9 mouse cellular contexts compared by ENCODE assay signal in the genomic region with DNA sequence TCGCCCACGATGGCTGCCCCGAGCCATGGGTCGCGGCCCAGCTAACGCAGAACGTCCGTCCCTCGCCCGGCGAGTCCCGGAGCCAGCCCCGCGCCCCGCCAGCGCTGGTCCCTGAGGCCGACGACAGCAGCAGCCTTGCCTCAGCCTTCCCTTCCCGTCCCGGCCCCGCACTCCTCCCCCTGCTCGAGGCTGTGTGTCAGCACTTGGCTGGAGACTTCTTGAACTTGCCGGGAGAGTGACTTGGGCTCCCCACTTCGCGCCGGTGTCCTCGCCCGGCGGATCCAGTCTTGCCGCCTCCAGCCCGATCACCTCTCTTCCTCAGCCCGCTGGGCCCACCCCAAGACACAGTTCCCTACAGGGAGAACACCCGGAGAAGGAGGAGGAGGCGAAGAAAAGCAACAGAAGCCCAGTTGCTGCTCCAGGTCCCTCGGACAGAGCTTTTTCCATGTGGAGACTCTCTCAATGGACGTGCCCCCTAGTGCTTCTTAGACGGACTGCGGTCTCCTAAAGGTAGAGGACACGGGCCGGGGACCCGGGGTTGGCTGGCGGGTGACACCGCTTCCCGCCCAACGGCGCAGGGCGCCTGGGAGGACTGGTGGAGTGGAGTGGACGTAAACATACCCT. TPM values are rescaled to one million over a fixed set of nuclear protein-coding genes. Genes with fewer than 3 reads are reported as not detected.
A peak's percentile ranks its signal among the peaks of the same experiment; 100 is the strongest.
DNase-seq lines count a peak whose midpoint lies in the region; ATAC-seq and TF ChIP-seq lines count a peak whose summit lies in the region.
"Had no signal": no experiment of that assay in that cellular context is flagged by ENCODE, and none has a peak within 500 bp of the region (broad histone marks: within the 10 kb centered on the region; RNA-seq: fewer than 3 reads in every experiment).

No protein-coding gene starts in this region.

- H3K27me3 ChIP-seq in intestine, embryonic 14.5 days (replicated peaks; ENCODE audit: control insufficient read depth, insufficient read depth, low read length), result peaks cover 39% of the 10 kb centered on the region

- H3K4me2 ChIP-seq in intestine, embryonic 14.5 days (ENCODE audit: low read length), result peak overlapping the region; percentile 90

- H3K9ac ChIP-seq in intestine, embryonic 14.5 days (ENCODE audit: low read length), result peak overlapping the region; percentile 51

- no peaks in the 10 kb centered on the region for H3K4me1 ChIP-seq in cortical plate, adult 2 months (ENCODE audit: control insufficient read depth, insufficient read depth, low read length)
- H3K4me1 ChIP-seq in intestine, embryonic 14.5 days (replicated peaks; ENCODE audit: control insufficient read depth, insufficient read depth, low read length), result no peaks in the 10 kb centered on the region; the same call in 1 of the 2 replicates
- peaks cover 2% of the 10 kb centered on the region; the same call in 1 of the 2 replicates for H3K4me1 ChIP-seq in lung, adult 2 months (ENCODE audit: control insufficient read depth, insufficient read depth, low read length)

- no peaks in the 10 kb centered on the region for H3K9me3 ChIP-seq in intestine, embryonic 14.5 days (ENCODE audit: control insufficient read depth, low read length)

- 1% methylated on average over 48 of the region's 48 CpGs for WGBS in intestine, embryonic 14.5 days
- 3% methylated on average over 48 of the region's 48 CpGs for WGBS in lung, adult 2 months

- 0 out of 2 replicates have a peak, but pooled peaks have one; percentile 9 for ATAC-seq in intestine, embryonic 14.5 days (replicated peaks; ENCODE audit: low FRiP score, low TSS enrichment, low read depth)

- peak overlapping the region; percentile 79 for H3K4me3 ChIP-seq in cortical plate, adult 2 months (ENCODE audit: insufficient read depth, low read length)
- H3K4me3 ChIP-seq in intestine, embryonic 14.5 days (ENCODE audit: low read depth, low read length), result peak overlapping the region; percentile 70
- peak overlapping the region; percentile 51 for H3K4me3 ChIP-seq in lung, adult 2 months (replicated peaks; ENCODE audit: extremely low read depth, low read depth, low read length)
- H3K4me3 ChIP-seq: myocyte had no signal

- TF ChIP-seq CTCF in cortical plate, adult 2 months (IDR thresholded peaks at IDR 0.05; ENCODE audit: extremely low read depth, insufficient read depth, low read length), result no peak
- no peak for TF ChIP-seq CTCF in lung, adult 2 months (IDR thresholded peaks at IDR 0.05; ENCODE audit: insufficient read depth, low read length)

- DNase-seq in ZHBTc4 (ENCODE audit: low read depth, low spot score), result peak; percentile 73
- DNase-seq in gastrocnemius, postnatal 4 days (ENCODE audit: low spot score in 2 of 2), result peak; percentile 25 to 46
- DNase-seq in intestine, embryonic 14.5 days (ENCODE audit: low spot score), result peak; percentile 76
- DNase-seq in lung, adult 2 months, result peak; percentile 38
- peak; percentile 15 for DNase-seq in ovary, postnatal 14 days (ENCODE audit: low spot score)
- no peak for DNase-seq in natural killer cell, adult 2 months (ENCODE audit: low spot score in 2 of 2)
- no peak for DNase-seq in spleen, adult 12 weeks (ENCODE audit: low spot score)

- no peak for TF ChIP-seq POLR2A in cortical plate, adult 2 months (IDR thresholded peaks at IDR 0.05; ENCODE audit: extremely low read depth, insufficient read depth, low read length)
- no peak for TF ChIP-seq POLR2A in lung, adult 2 months (IDR thresholded peaks at IDR 0.05; ENCODE audit: borderline replicate concordance, extremely low read depth, low read depth, low read length)

- no peak overlapping the region for H3K27ac ChIP-seq in cortical plate, adult 2 months (ENCODE audit: insufficient read depth, low read length)
- H3K27ac ChIP-seq in intestine, embryonic 14.5 days (ENCODE audit: low read depth), result no peak overlapping the region

- H3K36me3 ChIP-seq in intestine, embryonic 14.5 days (ENCODE audit: control insufficient read depth, insufficient read depth, low read length), result no peaks in the 10 kb centered on the region

RNA-seq across cellular contexts. Expression of gene Bmp2, which starts 1.0 kb away (rescaled TPM):
- polyA plus RNA-seq in cortical plate, adult 2 months (2012; rRNA removed), result 1.5 and 2.0 TPM in 2 replicates
- 1 to 10 TPM; 2.4 to 2.7 TPM for total RNA-seq in gastrocnemius, postnatal 4 days (2021)
- 10.3 and 11.7 TPM in 2 replicates for polyA plus RNA-seq in intestine, embryonic 14.5 days (2014; fragmentation: Nextera tagmentation; extraction: Ambion mirVana)
- polyA plus RNA-seq in lung, adult 2 months (2012; rRNA removed), result 4.0 and 5.9 TPM in 2 replicates

Comparison
In these comparisons a context has a peak if more than half of its experiments do, and no peak if none do; other contexts are left out.
1. DNase-seq: peak in ZHBTc4 (single experiment), gastrocnemius, postnatal 4 days (2 of 2), intestine, embryonic 14.5 days (single experiment), lung, adult 2 months (single experiment) and ovary, postnatal 14 days (single experiment); none in natural killer cell, adult 2 months (0 of 2) and spleen, adult 12 weeks (single experiment).
2. Peak in every context shown above with its lines, with median percentiles within 50 percentile points of each other: H3K4me3 ChIP-seq.